Mouse (Mus musculus) G1E-ER4 (cell line): Measurements from ENCODE around the gene Ube2q2. TPM values are rescaled to one million over a fixed set of nuclear protein-coding genes. Genes with fewer than 3 reads are reported as not detected.

Experiments
- GATA1 ChIP-seq: IDR thresholded peaks from one replicate; pipeline ENCODE4 v1.8.0; 2012; ENCODE audit warnings: low read length, inconsistent platforms
- polyA plus RNA-seq: library from polyadenylated mRNA; stranded (reverse); fragments of >175 nt; gene quantifications from 2 replicates; pipeline ENCODE4 v1.2.3, GENCODE M21; 2012

The Ube2q2 gene
- polyA plus RNA-seq, 1 experiment, result 55.0 TPM

DNA sequence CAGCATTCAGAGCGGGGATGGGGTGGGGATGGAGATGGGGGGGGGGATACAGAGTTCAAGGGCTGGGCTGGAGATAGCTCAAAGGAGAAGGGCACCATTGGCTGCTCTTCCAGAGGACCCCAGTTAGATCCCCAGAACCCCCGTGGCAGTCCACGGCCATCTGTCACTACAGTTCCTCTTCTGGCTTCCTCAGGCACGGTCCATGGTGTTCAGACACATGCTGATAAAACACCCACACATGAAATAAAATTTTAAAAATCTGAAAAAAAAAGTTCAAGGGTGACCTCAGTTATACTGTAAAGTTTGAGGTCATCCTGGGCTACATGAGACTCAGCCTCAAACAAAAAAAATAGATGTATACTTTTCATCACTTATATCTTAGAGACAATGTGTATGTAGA is 99.8 kb downstream of the Ube2q2 start:
- no peak for TF ChIP-seq GATA1

DNA sequence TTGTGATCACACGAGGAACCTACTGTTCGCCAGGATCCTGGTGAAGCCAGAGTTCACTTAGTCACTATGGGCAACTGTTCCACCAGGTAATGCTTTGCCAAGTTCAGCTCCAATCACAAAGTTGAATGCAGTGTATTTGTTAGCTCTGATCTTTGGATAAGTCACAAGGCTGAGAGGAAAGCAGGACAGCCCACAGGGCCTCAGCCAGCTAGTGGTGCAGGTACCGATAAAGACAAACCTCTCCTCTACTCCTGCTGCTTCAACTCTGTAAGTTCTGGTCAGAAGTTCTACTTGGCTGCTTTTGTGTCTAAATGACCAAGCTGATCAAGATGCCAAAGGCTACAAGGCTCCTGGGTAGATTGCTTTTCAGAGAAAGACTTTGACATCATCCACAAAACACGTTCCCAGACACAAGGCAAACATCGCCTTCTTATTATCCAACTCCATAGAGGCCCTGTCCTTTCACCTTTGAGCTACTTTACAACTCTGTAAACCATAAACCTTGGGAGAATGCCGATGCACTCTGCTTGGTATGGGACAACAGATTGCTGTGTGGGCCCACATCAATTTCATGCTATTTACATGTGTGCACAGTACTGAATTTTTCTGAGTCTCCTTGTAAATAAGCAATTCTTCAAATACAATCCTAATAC is 102.1 kb downstream of the Ube2q2 start:
- TF ChIP-seq GATA1, result no peak

DNA sequence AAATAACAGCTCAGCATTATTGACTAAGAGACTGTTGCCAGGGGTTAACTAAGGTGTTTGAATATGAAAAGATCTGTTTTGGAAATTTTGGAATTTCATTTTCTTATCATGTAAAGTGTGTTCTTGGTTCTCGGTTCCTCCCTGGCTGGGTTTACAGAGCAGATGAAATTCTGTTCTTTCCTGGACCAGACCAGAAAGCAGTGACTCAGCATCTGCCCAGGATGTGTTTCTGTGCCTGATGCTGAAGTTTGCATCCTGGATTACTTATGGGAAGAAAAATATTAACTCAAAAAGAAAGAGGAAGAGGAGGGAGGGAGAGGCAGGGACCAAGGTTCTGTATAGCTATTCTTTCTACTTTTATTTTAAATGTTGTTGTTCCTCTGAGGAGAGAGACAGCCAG is 105.2 kb downstream of the Ube2q2 start:
- TF ChIP-seq GATA1, result no peak

DNA sequence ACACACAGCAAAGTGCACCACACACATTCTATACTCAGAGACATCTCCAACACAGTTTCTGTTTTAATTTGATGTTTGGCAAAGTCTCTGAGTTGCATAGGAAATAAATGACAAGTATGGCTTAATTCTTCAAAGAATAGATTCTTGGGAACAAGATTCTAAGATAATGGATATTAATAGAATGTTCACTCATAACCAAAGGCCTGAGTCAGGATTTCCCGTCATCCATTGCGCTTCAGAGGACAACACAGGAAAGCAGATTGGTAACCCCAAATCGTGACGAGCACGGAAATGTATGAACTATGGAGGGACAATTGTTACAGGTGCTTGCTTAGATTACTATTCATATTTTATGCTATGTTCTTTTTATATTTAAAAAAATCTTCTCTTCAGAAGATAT is 106.4 kb downstream of the Ube2q2 start:
- TF ChIP-seq GATA1, result no peak

DNA sequence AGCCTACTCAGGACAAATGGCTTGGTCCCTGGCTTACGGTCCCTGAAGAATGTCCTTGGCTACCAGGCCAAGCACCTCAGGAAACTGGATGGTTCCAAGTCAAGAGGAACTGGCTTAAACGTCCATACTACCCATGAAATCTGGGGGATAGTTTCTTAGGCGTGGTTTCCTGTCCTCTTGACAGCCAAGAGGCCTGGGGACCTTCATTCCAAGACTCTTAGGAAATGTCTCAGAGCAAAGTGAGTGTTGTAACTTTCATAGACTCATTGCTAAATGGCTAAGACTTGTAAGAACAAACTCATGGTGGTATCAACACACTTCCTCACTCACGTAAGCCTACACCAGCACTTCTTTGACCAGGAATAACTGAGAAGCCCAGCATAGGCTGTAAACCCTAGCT is 107.0 kb downstream of the Ube2q2 start:
- no peak for TF ChIP-seq GATA1

DNA sequence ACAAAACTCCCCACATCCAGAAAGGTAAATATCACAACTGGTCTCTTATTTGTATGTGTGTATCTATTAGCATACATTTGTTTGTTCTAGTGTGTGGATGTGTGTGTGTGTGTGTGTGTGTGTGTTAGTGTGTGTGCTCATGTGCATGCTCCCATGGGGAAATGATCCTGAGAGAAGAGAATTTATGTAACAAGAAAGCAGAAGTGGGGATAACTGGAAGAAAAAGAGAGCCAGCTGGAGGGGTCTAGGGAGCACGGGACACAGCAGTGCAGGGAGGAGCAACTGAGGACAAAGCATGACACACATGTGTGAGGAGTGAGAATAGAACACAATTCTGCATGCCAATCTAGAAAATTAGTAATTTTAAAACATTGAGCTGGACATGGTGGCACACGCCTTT is 108.5 kb downstream of the Ube2q2 start:
- TF ChIP-seq GATA1, result no peak

Other genes starting within 250 kb of the Ube2q2 start
- not detected in 2 replicates for gene Hykk, start 231.6 kb upstream of the Ube2q2 start, polyA plus RNA-seq
- 6.4 and 13.1 TPM in 2 replicates for gene Psma4, start 198.1 kb upstream of the Ube2q2 start, polyA plus RNA-seq
- gene AY074887, start 197.9 kb upstream of the Ube2q2 start, polyA plus RNA-seq, result not detected in 2 replicates
- gene Chrna5, start 168.0 kb upstream of the Ube2q2 start, polyA plus RNA-seq, result 0.04 TPM in 1 of 2 replicates, not detected in the other
- gene Chrna3, start 122.3 kb upstream of the Ube2q2 start, polyA plus RNA-seq, result not detected in 2 replicates
- gene Chrnb4, start 100.1 kb upstream of the Ube2q2 start, polyA plus RNA-seq, result not detected in 2 replicates
- gene Fbxo22, start 60.1 kb downstream of the Ube2q2 start, polyA plus RNA-seq, result 11.7 and 13.7 TPM in 2 replicates
- not detected in 2 replicates for gene Nrg4, start 178.0 kb downstream of the Ube2q2 start, polyA plus RNA-seq
- gene Tmem266, start 178.1 kb downstream of the Ube2q2 start, polyA plus RNA-seq, result not detected in 2 replicates